Mouse (Mus musculus) MEL (cell line): Measurements from ENCODE around the gene Iqcd. TPM values are rescaled to one million over a fixed set of nuclear protein-coding genes. Genes with fewer than 3 reads are reported as not detected.

Experiments used
- DNase-seq: peaks from one replicate; pipeline ENCODE4 v3.0.0; 2011; ENCODE audit warnings: low read depth, low spot score
- H3K27ac ChIP-seq: 2 replicates; pipeline ENCODE4 v1.5.1; 2012; ENCODE audit warnings: low read depth, mild to moderate bottlenecking, control low read depth, low read length, moderate library complexity; ENCODE audit not compliant: control insufficient read depth
- H3K27me3 ChIP-seq, 2 experiments: fragments of 150-350 bp in 1 of 2; sonication (generic) in 1 of 2; 2 replicates each; pipeline ENCODE4 v1.6.1; 2012; ENCODE audit warnings: low read length in 2 of 2, mild to moderate bottlenecking in 2 of 2, improper control_type of control experiment in 1 of 2, moderate library complexity in 1 of 2; ENCODE audit not compliant: insufficient read depth in 2 of 2, control insufficient read depth in 1 of 2
- H3K36me3 ChIP-seq, 2 experiments: 2 replicates each; pipeline ENCODE4 v1.6.1; 2012 to 2014; ENCODE audit warnings: low read length in 2 of 2, improper control_type of control experiment in 1 of 2, inconsistent platforms in 1 of 2, mild to moderate bottlenecking in 1 of 2; ENCODE audit not compliant: insufficient read depth in 2 of 2, control insufficient read depth in 1 of 2
- H3K4me1 ChIP-seq, 2 experiments: fragments of 150-350 bp in 1 of 2; sonication (generic) in 1 of 2; 2 replicates each; pipeline ENCODE4 v1.6.1; 2012; ENCODE audit warnings: low read length in 2 of 2, improper control_type of control experiment in 1 of 2, mild to moderate bottlenecking in 1 of 2; ENCODE audit not compliant: insufficient read depth in 2 of 2, control insufficient read depth in 1 of 2
- H3K4me3 ChIP-seq, 2 experiments: fragments of 150-350 bp in 1 of 2; sonication (generic) in 1 of 2; 2 replicates each; pipeline ENCODE4 v1.5.1; 2012; ENCODE audit warnings: low read depth in 2 of 2, low read length in 2 of 2, mild to moderate bottlenecking in 2 of 2, moderate library complexity in 2 of 2, control low read depth in 1 of 2, improper control_type of control experiment in 1 of 2; ENCODE audit not compliant: control insufficient read depth in 1 of 2, insufficient read depth in 1 of 2
- H3K79me2 ChIP-seq: 2 replicates; pipeline ENCODE4 v1.6.1; 2012; ENCODE audit warnings: mild to moderate bottlenecking, low read length, moderate library complexity; ENCODE audit not compliant: control insufficient read depth, poor library complexity, insufficient read depth
- H3K9ac ChIP-seq: 2 replicates; pipeline ENCODE4 v1.6.1; 2012; ENCODE audit warnings: low read depth, mild to moderate bottlenecking, control low read depth, low read length, moderate library complexity; ENCODE audit not compliant: control insufficient read depth, poor library complexity, severe bottlenecking
- H3K9me3 ChIP-seq: fragments of 150-350 bp; sonication (generic); replicated peaks from 2 replicates; pipeline ENCODE4 v1.6.1; 2012; ENCODE audit warnings: mild to moderate bottlenecking, low read length, improper control_type of control experiment, moderate library complexity; ENCODE audit not compliant: insufficient read depth
- CHD1 ChIP-seq: IDR thresholded peaks from 2 replicates; pipeline ENCODE4 v1.6.1; 2012; ENCODE audit warnings: low read depth, mild to moderate bottlenecking, inconsistent platforms, low read length, improper control_type of control experiment
- CTCF ChIP-seq, 3 experiments: IDR thresholded peaks in 2 of 3; conservative IDR thresholded peaks in 1 of 3; 2 replicates each; pipeline ENCODE4 v1.5.1; 2011 to 2012; ENCODE audit warnings: low read length in 3 of 3, low read depth in 2 of 3, mild to moderate bottlenecking in 2 of 3, improper control_type of control experiment in 1 of 3, inconsistent platforms in 1 of 3, mixed read lengths in 1 of 3, moderate library complexity in 1 of 3; ENCODE audit not compliant: control insufficient read depth in 1 of 3, insufficient read depth in 1 of 3, poor library complexity in 1 of 3, severe bottlenecking in 1 of 3
- ELF1 ChIP-seq: IDR thresholded peaks from 2 replicates; pipeline ENCODE4 v1.6.1; 2014; ENCODE audit warnings: low read depth, mild to moderate bottlenecking, inconsistent platforms, low read length, improper control_type of control experiment, moderate library complexity
- GATA1 ChIP-seq: IDR thresholded peaks from 2 replicates; pipeline ENCODE4 v1.6.1; 2011; ENCODE audit warnings: low read depth, low read length, improper control_type of control experiment
- HCFC1 ChIP-seq: IDR thresholded peaks from 2 replicates; pipeline ENCODE4 v1.6.1; 2012; ENCODE audit warnings: low read depth, mild to moderate bottlenecking, inconsistent platforms, low read length, improper control_type of control experiment, moderate library complexity
- KAT2A ChIP-seq: conservative IDR thresholded peaks from 2 replicates; pipeline ENCODE4 v1.6.1; 2012; ENCODE audit warnings: low read depth, low read length, improper control_type of control experiment, inconsistent platforms
- MAFK ChIP-seq: IDR thresholded peaks from 2 replicates; pipeline ENCODE4 v1.6.1; 2011; ENCODE audit warnings: low read depth, mild to moderate bottlenecking, low read length, improper control_type of control experiment, borderline replicate concordance
- MAX ChIP-seq: IDR thresholded peaks from 2 replicates; pipeline ENCODE4 v1.6.1; 2011; ENCODE audit warnings: low read length, improper control_type of control experiment
- MAZ ChIP-seq: IDR thresholded peaks from 2 replicates; pipeline ENCODE4 v1.6.1; 2012; ENCODE audit warnings: low read depth, mild to moderate bottlenecking, inconsistent platforms, low read length, improper control_type of control experiment
- MXI1 ChIP-seq: IDR thresholded peaks from 2 replicates; pipeline ENCODE4 v1.6.1; 2011; ENCODE audit warnings: mild to moderate bottlenecking, low read depth, low read length, improper control_type of control experiment
- MYC ChIP-seq: IDR thresholded peaks from 2 replicates; pipeline ENCODE4 v1.6.1; 2011; ENCODE audit warnings: low read depth, mild to moderate bottlenecking, low read length, improper control_type of control experiment, moderate library complexity
- NELFE ChIP-seq: IDR thresholded peaks from 2 replicates; pipeline ENCODE4 v1.6.1; 2011; ENCODE audit warnings: low read depth, low read length, improper control_type of control experiment
- RCOR1 ChIP-seq: IDR thresholded peaks from 2 replicates; pipeline ENCODE4 v1.6.1; 2012; ENCODE audit warnings: low read depth, mild to moderate bottlenecking, inconsistent platforms, low read length, improper control_type of control experiment
- TAL1 ChIP-seq: IDR thresholded peaks from 2 replicates; pipeline ENCODE4 v1.6.1; 2012; ENCODE audit warnings: mild to moderate bottlenecking, inconsistent platforms, low read length, moderate library complexity, mixed read lengths
- TBP ChIP-seq: IDR thresholded peaks from 2 replicates; pipeline ENCODE4 v1.8.0; 2011; ENCODE audit warnings: low read depth, low read length, improper control_type of control experiment
- TCF12 ChIP-seq: IDR thresholded peaks from 2 replicates; pipeline ENCODE4 v1.6.1; 2014; ENCODE audit warnings: low read depth, mild to moderate bottlenecking, inconsistent platforms, low read length, improper control_type of control experiment, moderate library complexity
- USF1 ChIP-seq: IDR thresholded peaks from 2 replicates; pipeline ENCODE4 v1.6.1; 2014; ENCODE audit warnings: low read depth, mild to moderate bottlenecking, inconsistent platforms, low read length, improper control_type of control experiment, moderate library complexity
- USF2 ChIP-seq, 2 experiments: IDR thresholded peaks; 2 replicates each; pipeline ENCODE4 v1.6.1; 2011 to 2012; ENCODE audit warnings: improper control_type of control experiment in 2 of 2, low read length in 2 of 2, borderline replicate concordance in 1 of 2, inconsistent platforms in 1 of 2, low read depth in 1 of 2, mild to moderate bottlenecking in 1 of 2; ENCODE audit not compliant: insufficient read depth in 1 of 2
- ZKSCAN1 ChIP-seq: IDR thresholded peaks from 2 replicates; pipeline ENCODE4 v1.6.1; 2012; ENCODE audit warnings: low read depth, mild to moderate bottlenecking, inconsistent platforms, low read length, improper control_type of control experiment, moderate library complexity
- ZMIZ1 ChIP-seq: IDR thresholded peaks from 2 replicates; pipeline ENCODE4 v1.6.1; 2012; ENCODE audit warnings: low read depth, mild to moderate bottlenecking, inconsistent platforms, low read length, improper control_type of control experiment, moderate library complexity
- polyA plus RNA-seq, 2 experiments: library from polyadenylated mRNA; stranded (reverse) in 1 of 2; unstranded in 1 of 2; fragments of >175 nt in 1 of 2; fragments of >200 nt in 1 of 2; gene quantifications; 2 replicates each; pipeline versions ENCODE4 v1.2.1 to v1.2.4; 2012; ENCODE audit warnings: low replicate concordance in 2 of 2, low read depth in 1 of 2; ENCODE audit not compliant: insufficient read length in 2 of 2, insufficient read depth in 1 of 2, missing spikeins in 1 of 2
- total RNA-seq: library from RNA; depleted of rRNA; stranded (reverse); fragments of 300-350 nt; gene quantifications from 2 replicates; pipeline ENCODE4 v1.2.3, GENCODE M21; 2012

Iqcd gene
- total and polyA plus RNA-seq, 3 experiments = 1.1 to 2.2 TPM; not detected in 1

DNA sequence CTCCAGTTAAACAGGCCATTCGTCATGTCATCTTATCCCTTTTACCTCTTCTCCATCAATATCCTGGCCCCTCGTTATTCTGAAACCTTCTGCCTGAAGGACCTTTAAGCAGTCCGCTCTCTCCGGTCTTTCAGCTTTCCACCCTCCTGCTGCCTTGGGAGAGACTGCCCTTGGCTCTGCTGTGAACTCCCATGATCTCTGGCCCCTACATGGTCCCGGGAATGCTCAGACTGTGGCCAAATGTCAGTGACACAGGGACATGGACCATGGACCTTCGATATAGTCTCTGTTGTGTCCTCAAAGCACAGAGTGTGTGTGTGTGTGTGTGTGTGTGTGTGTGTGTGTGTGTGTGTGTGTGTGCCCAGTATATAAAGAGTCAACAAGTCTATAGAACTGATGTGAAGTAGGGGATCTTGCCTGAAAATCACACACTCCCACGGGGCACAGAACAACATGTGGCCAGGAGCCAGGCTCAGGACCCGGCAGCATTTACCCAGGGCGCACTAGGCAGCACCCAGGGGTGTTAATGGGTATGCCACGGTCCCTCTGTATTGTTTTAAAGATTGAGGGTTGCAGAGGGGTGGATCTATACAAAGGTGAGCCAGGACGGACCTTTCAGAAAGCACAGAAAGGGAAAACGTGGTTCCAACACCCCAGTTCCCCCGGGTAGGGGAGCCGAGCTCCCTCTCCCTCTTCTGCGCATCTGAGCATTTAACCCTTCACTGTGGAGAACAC, 23.5 kb upstream of the Iqcd start:
- H3K27me3 ChIP-seq = no peaks in the 10 kb centered on the region
- 0 out of 4 replicates have a peak, but pooled peaks cover 0 to 2% of the 10 kb centered on the region in 2 experiments for H3K36me3 ChIP-seq
- no peak for DNase-seq
- no peak overlapping the region for H3K27ac ChIP-seq
- no peak overlapping the region for H3K9ac ChIP-seq
- no peak overlapping the region for H3K4me3 ChIP-seq
- no peaks in the 10 kb centered on the region for H3K9me3 ChIP-seq
- peaks cover 0 to under 1% of the 10 kb centered on the region in 2 experiments; a peak in 1 of 4 replicates for H3K4me1 ChIP-seq
- H3K79me2 ChIP-seq = no peaks in the 10 kb centered on the region
- TF ChIP-seq HCFC1 (no peak), MAZ (no peak), CTCF (IDR thresholded peaks at IDR 0.05 in 2 of 3, conservative IDR thresholded peaks at IDR 0.05 in 1 of 3; ENCODE audit: control insufficient read depth in 1 of 3, insufficient read depth in 1 of 3, low read depth in 2 of 3, low read length in 3 of 3, poor library complexity in 1 of 3, severe bottlenecking in 1 of 3) (no peak), NELFE (no peak), USF1 (no peak), RCOR1 (no peak)

GRCm38 (mm10) chr5:120566101-120566500, 22.7 kb upstream of the Iqcd start:
- no peaks in the 10 kb centered on the region for H3K79me2 ChIP-seq
- no peak overlapping the region for H3K4me3 ChIP-seq
- H3K36me3 ChIP-seq = 0 out of 4 replicates have a peak, but pooled peaks cover 0 to 3% of the 10 kb centered on the region in 2 experiments
- TF ChIP-seq GATA1 (no peak), MAX (no peak), HCFC1 (no peak), MAFK (no peak), TAL1 (no peak), TBP (no peak), MXI1 (no peak), USF2 (IDR thresholded peaks at IDR 0.05; ENCODE audit: borderline replicate concordance in 1 of 2, insufficient read depth in 1 of 2, low read depth in 1 of 2, low read length in 2 of 2) (no peak), MYC (no peak), ZKSCAN1 (no peak), NELFE (no peak), KAT2A (no peak), RCOR1 (no peak), CHD1 (no peak), ZMIZ1 (no peak), TCF12 (no peak), ELF1 (no peak)
- TF ChIP-seq, all 39 proteins: peak for 0
- Histone ChIP-seq H3K9ac (no peak overlapping the region), H3K9me3 (no peaks in the 10 kb centered on the region), H3K4me1 (peaks cover 0 to 5% of the 10 kb centered on the region in 2 experiments; a peak in 2 of 4 replicates), H3K27ac (no peak overlapping the region), H3K27me3 (no peaks in the 10 kb centered on the region)
- no peak for DNase-seq
